Mouse (Mus musculus) kidney, adult 2 months (tissue): ENCODE measurements at regions not wholly inside any gene's neighbourhood (a gene's known extent, or its start where the extent isn't known, plus 50 kb on each side); places are given as distances from the start of the nearest gene placed in this dataset.

ENCODE experiments used
- DNase-seq: peaks from one replicate; pipeline ENCODE4 v3.0.0; 2021
- H3K27ac ChIP-seq: fragments of 200-500 bp; 2 replicates; pipeline ENCODE4 v1.5.1; 2012; ENCODE audit warnings: low read depth, low read length, control low read depth, inconsistent platforms; ENCODE audit not compliant: insufficient read depth
- H3K27me3 ChIP-seq: fragments of 200-500 bp; replicated peaks from 2 replicates; pipeline ENCODE4 v1.6.1; 2012; ENCODE audit warnings: mild to moderate bottlenecking, moderate library complexity, low read length, inconsistent platforms; ENCODE audit not compliant: control insufficient read depth, insufficient read depth
- H3K36me3 ChIP-seq: fragments of 200-500 bp; 2 replicates; pipeline ENCODE4 v1.6.1; 2012; ENCODE audit warnings: mild to moderate bottlenecking, moderate library complexity, low read length, inconsistent platforms; ENCODE audit not compliant: control insufficient read depth, insufficient read depth
- H3K4me1 ChIP-seq: fragments of 200-500 bp; 2 replicates; pipeline ENCODE4 v1.6.1; 2011; ENCODE audit warnings: low read length; ENCODE audit not compliant: control insufficient read depth, insufficient read depth
- H3K4me3 ChIP-seq: fragments of 200-500 bp; 2 replicates; pipeline ENCODE4 v1.5.1; 2011; ENCODE audit warnings: mild to moderate bottlenecking, low read depth, low read length, control low read depth; ENCODE audit not compliant: insufficient read depth
- CTCF ChIP-seq: fragments of 200-500 bp; conservative IDR thresholded peaks from 2 replicates; pipeline ENCODE4 v1.5.1; 2011; ENCODE audit warnings: low read depth, mild to moderate bottlenecking, control low read depth, low read length, moderate library complexity, mixed read lengths; ENCODE audit not compliant: insufficient read depth, insufficient read length
- POLR2A ChIP-seq: fragments of 200-500 bp; IDR thresholded peaks from one replicate; pipeline ENCODE4 v1.6.1; 2011; ENCODE audit warnings: low read depth, low read length, control low read depth
- WGBS: fragments of 180-500 bp; shearing (Covaris S2); methylation state at CpG from one replicate; pipeline ENCODE4 v1.1.7; 2018; 5-methylcytosine and 5-hydroxymethylcytosine counted together

DNA sequence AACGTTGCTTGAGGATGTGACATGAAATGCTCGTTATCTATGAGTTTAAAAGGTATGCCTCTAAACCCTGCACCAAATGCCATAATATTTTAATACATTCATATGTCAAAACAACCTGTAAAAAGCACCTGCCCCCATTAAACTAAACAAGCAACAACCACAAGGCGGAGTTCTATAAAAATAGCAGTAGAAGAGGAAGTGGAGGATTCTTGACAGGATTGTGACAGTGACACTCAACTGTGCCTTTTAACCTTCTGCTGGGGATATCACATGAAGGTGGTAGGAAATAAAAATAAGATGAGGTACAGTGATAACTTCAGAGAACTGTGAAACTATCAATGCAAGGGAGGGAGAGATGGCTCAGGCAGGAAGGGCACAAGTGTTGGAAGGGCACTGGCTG, 58.6 kb upstream of the Dbx2 start:
- Histone ChIP-seq H3K4me3 (no peak overlapping the region), H3K4me1 (no peaks in the 10 kb centered on the region), H3K36me3 (no peaks in the 10 kb centered on the region), H3K27ac (no peak overlapping the region), H3K27me3 (no peaks in the 10 kb centered on the region)
- no peak for DNase-seq
- TF ChIP-seq CTCF (no peak), POLR2A (no peak)
- WGBS = 85% methylated on average over 3 of the region's 3 CpGs

DNA sequence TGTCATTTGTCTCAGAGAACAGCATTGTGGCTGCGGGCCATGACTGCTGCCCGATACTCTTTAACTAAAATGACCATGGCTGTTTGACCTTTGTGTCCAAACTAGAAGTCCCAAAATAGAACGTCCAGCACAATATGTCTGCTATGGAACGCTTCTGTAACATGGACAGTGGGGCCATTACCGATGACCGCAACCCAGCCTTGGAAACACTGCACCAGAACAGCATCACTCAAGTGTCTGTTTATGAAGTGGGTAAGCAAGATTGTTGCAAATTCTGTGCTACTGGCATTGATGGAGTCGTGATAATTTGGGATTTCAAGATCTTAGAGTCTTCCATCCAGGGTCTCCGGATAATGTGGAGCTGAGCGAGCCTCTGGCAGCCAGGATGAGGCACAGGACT, 60.2 kb upstream of the Dbx2 start:
- DNase-seq = no peak
- Histone ChIP-seq H3K4me1 (no peaks in the 10 kb centered on the region), H3K4me3 (no peak overlapping the region), H3K36me3 (no peaks in the 10 kb centered on the region), H3K27me3 (no peaks in the 10 kb centered on the region), H3K27ac (no peak overlapping the region)
- WGBS = 78% methylated on average over 9 of the region's 9 CpGs
- TF ChIP-seq POLR2A = no peak
- no peak for TF ChIP-seq CTCF

DNA sequence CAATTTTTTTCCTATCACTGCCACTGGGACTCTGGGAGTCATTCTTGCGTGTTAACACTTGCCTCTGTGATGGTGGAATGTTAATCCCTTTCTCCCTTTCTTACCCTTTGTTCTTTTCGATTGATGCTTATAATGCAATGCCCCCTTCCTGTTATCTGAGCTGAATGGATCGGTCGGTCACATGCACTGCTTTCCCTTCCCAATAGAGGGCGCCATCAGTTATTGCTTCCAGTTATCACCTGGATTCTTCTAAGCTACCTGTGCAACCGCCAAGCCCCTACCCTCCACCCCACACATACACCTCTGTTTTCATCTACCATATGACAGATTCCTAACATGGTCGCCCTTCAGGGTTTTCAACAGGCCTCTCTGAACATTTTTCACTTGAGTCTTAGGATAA, 66.9 kb upstream of the Ano6 start:
- no peaks in the 10 kb centered on the region for H3K27me3 ChIP-seq
- no peak overlapping the region for H3K27ac ChIP-seq
- H3K4me3 ChIP-seq = no peak overlapping the region
- H3K36me3 ChIP-seq = no peaks in the 10 kb centered on the region
- DNase-seq = no peak
- no peak for TF ChIP-seq POLR2A
- TF ChIP-seq CTCF = peak; percentile 52
- WGBS = 53% methylated on average over 7 of the region's 7 CpGs
- H3K4me1 ChIP-seq = no peaks in the 10 kb centered on the region

DNA sequence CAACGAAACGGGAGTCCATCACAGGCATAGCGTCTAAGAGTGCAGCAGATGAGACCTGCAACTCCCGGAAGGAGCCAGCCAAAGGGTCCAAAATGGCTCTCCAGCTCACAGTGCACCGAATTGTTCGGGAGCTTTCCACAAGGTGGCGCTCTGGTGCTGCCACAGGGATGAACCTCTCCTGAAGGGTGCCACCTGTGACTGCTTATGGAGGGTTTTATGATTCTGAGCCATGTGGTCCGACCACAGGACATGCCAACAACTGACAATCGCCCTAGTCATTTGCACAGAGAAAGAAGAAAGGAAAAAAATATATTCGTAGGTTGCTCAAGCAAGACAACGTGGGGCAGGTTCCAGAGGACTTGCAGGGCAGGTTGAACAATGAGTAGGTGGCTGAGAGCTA, 64.8 kb upstream of the Ano6 start:
- TF ChIP-seq CTCF = peak; percentile 70
- TF ChIP-seq POLR2A = no peak
- Histone ChIP-seq H3K27ac (no peak overlapping the region), H3K4me1 (no peaks in the 10 kb centered on the region), H3K27me3 (no peaks in the 10 kb centered on the region), H3K36me3 (no peaks in the 10 kb centered on the region), H3K4me3 (no peak overlapping the region)
- 29% methylated on average over 11 of the region's 11 CpGs for WGBS
- DNase-seq = peak; percentile 62

DNA sequence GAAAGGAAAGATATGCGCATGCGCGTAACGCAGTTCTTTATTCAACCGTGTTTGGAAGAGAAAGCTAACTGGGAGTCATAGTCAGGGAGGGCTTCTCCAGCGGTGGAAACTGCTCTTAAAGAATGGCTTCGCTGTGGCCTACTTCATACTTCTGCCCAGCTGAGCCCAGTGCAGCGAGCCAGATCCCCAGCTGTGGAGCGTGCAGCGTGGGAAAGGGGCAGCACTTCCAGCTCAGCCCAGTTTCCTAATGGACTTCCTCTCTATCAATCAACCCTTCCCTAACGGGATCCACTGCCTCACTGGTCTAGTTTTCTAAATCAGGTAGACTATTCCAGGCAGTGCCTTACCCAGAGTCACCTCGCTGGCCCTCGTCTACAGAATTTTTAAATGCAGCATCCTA, 64.1 kb upstream of the Ano6 start:
- H3K27ac ChIP-seq = no peak overlapping the region

DNA sequence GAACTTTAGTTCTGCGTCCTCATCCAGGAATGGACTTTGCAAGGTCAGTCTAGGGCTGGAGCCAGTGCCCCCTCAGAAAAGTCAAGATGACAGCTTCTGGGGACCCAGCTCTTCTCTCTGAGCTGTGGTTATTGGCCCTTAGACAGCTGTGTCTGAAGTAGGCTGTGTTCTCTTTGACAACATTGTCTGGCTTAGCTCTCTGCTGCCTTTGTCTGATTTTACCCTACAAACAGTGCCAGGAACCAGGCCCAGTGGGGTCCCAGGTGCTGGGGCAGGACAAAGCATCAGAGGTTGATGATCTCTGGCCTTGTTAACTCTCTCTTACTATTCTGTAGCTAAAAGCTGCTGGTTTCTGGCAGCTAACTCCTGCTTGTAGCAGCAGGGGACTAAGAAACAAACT, 54.9 kb upstream of the Ano6 start:
- H3K36me3 ChIP-seq = no peaks in the 10 kb centered on the region
- WGBS = 89% methylated on average over 1 of the region's 1 CpGs
- no peak overlapping the region for H3K27ac ChIP-seq
- no peaks in the 10 kb centered on the region for H3K27me3 ChIP-seq
- TF ChIP-seq CTCF (no peak), POLR2A (no peak)
- no peak for DNase-seq
- no peak overlapping the region for H3K4me3 ChIP-seq
- H3K4me1 ChIP-seq = no peaks in the 10 kb centered on the region

More for the DNA sequence above, 64.1 kb upstream of the Ano6 start:
- Histone ChIP-seq H3K4me1 (no peaks in the 10 kb centered on the region), H3K27me3 (no peaks in the 10 kb centered on the region), H3K36me3 (no peaks in the 10 kb centered on the region), H3K4me3 (no peak overlapping the region)
- peak; percentile 7 for DNase-seq
- 67% methylated on average over 13 of the region's 13 CpGs for WGBS
- TF ChIP-seq POLR2A = no peak
- no peak for TF ChIP-seq CTCF
